Mouse (Mus musculus): ENCODE data around the gene Kcnj2. TPM values are rescaled to one million over a fixed set of nuclear protein-coding genes. Genes with fewer than 3 reads are reported as not detected.

Kcnj2 gene
- 0.57 and 1.0 TPM in 2 replicates for polyA plus RNA-seq (2012; rRNA removed)

DNA sequence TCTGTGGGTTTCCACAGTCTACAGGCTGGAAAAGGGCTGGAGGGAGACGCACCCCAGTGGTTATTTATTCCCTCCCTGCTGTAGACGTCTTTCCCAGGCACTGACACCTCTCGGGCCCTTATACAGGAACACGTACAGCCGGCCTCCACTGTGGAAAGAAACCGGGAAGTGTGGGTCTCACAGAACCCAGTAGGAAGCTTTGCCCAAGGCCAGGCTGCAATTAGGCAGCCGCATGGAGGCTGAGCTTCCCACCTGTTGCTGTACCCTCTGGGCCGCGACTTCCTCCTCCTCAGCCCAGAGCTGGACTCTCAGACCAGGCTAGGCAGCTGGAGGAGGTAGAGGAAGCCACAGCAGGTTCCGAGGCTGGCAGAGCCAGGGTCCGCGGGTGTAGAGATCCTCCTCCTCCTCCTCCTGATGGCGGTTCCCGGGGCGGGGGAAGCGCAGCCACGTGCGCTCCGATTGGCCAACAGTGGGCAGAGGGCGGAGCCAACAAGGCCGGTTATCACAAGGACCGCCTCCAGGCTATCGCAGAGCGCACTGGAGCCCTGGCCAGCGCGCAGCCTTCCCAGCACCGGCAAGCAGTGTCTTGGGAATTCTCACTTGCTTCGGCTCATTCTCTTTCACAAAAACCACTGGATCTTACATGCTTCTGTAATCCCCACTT, at the start of gene Kcnj2:
Gene Kcnj2 (plus strand): TSS at position 530 of the 664 bp plus-strand sequence.
- no peak for TF ChIP-seq CTCF (IDR thresholded peaks at IDR 0.05; ENCODE audit: borderline replicate concordance, control insufficient read depth, extremely low read depth, insufficient read depth, low read length, poor library complexity)
- TF ChIP-seq POLR2A (IDR thresholded peaks at IDR 0.05; ENCODE audit: control insufficient read depth, extremely low read depth, insufficient read depth, low read length, poor library complexity): no peak
- Histone ChIP-seq H3K4me1 (replicated peaks; ENCODE audit: control insufficient read depth, insufficient read depth, low read length) (peaks cover 11% of the 10 kb centered on the region), H3K27me3 (ENCODE audit: control insufficient read depth, insufficient read depth, low read length) (no peaks in the 10 kb centered on the region), H3K4me3 (ENCODE audit: control insufficient read depth, insufficient read depth, low read length) (peak within 1 kb of the TSS; percentile 48), H3K36me3 (ENCODE audit: control insufficient read depth, insufficient read depth, low read length) (no peaks in the 10 kb centered on the region), H3K27ac (ENCODE audit: control insufficient read depth, insufficient read depth, low read length) (no peak within 1 kb of the TSS)
- peak; percentile 88 for DNase-seq
- WGBS: 0% methylated on average over 28 of the region's 28 CpGs

GRCm38 (mm10) chr11:111016206-111016605, 49.8 kb upstream of the Kcnj2 start:
- no peak overlapping the region for H3K27ac ChIP-seq (ENCODE audit: control insufficient read depth, insufficient read depth, low read length)
- 89% methylated on average over 3 of the region's 3 CpGs for WGBS
- DNase-seq: no peak
- H3K36me3 ChIP-seq (ENCODE audit: control insufficient read depth, insufficient read depth, low read length): no peaks in the 10 kb centered on the region
- no peak for TF ChIP-seq CTCF (IDR thresholded peaks at IDR 0.05; ENCODE audit: borderline replicate concordance, control insufficient read depth, extremely low read depth, insufficient read depth, low read length, poor library complexity)
- TF ChIP-seq POLR2A (IDR thresholded peaks at IDR 0.05; ENCODE audit: control insufficient read depth, extremely low read depth, insufficient read depth, low read length, poor library complexity): no peak
- H3K4me3 ChIP-seq (ENCODE audit: control insufficient read depth, insufficient read depth, low read length): no peak overlapping the region
- H3K27me3 ChIP-seq (ENCODE audit: control insufficient read depth, insufficient read depth, low read length): no peaks in the 10 kb centered on the region
- no peaks in the 10 kb centered on the region for H3K4me1 ChIP-seq (replicated peaks; ENCODE audit: control insufficient read depth, insufficient read depth, low read length)

GRCm38 (mm10) chr11:111020211-111020610, 45.8 kb upstream of the Kcnj2 start:
- H3K4me1 ChIP-seq (replicated peaks; ENCODE audit: control insufficient read depth, insufficient read depth, low read length): no peaks in the 10 kb centered on the region
- 95% methylated on average over 2 of the region's 2 CpGs for WGBS
- TF ChIP-seq POLR2A (IDR thresholded peaks at IDR 0.05; ENCODE audit: control insufficient read depth, extremely low read depth, insufficient read depth, low read length, poor library complexity): no peak
- no peak for TF ChIP-seq CTCF (IDR thresholded peaks at IDR 0.05; ENCODE audit: borderline replicate concordance, control insufficient read depth, extremely low read depth, insufficient read depth, low read length, poor library complexity)
- no peaks in the 10 kb centered on the region for H3K27me3 ChIP-seq (ENCODE audit: control insufficient read depth, insufficient read depth, low read length)
- no peak overlapping the region for H3K4me3 ChIP-seq (ENCODE audit: control insufficient read depth, insufficient read depth, low read length)
- H3K27ac ChIP-seq (ENCODE audit: control insufficient read depth, insufficient read depth, low read length): no peak overlapping the region
- no peaks in the 10 kb centered on the region for H3K36me3 ChIP-seq (ENCODE audit: control insufficient read depth, insufficient read depth, low read length)
- no peak for DNase-seq

GRCm38 (mm10) chr11:111022681-111023281, 43.2 kb upstream of the Kcnj2 start:
- no peak overlapping the region for H3K4me3 ChIP-seq (ENCODE audit: control insufficient read depth, insufficient read depth, low read length)
- no peak overlapping the region for H3K27ac ChIP-seq (ENCODE audit: control insufficient read depth, insufficient read depth, low read length)
- DNase-seq: no peak
- no peak for TF ChIP-seq CTCF (IDR thresholded peaks at IDR 0.05; ENCODE audit: borderline replicate concordance, control insufficient read depth, extremely low read depth, insufficient read depth, low read length, poor library complexity)
- no peak for TF ChIP-seq POLR2A (IDR thresholded peaks at IDR 0.05; ENCODE audit: control insufficient read depth, extremely low read depth, insufficient read depth, low read length, poor library complexity)
- no peaks in the 10 kb centered on the region for H3K36me3 ChIP-seq (ENCODE audit: control insufficient read depth, insufficient read depth, low read length)
- WGBS: 92% methylated on average over 8 of the region's 8 CpGs
- no peaks in the 10 kb centered on the region for H3K27me3 ChIP-seq (ENCODE audit: control insufficient read depth, insufficient read depth, low read length)
- no peaks in the 10 kb centered on the region for H3K4me1 ChIP-seq (replicated peaks; ENCODE audit: control insufficient read depth, insufficient read depth, low read length)

- H3K4me3 ChIP-seq (ENCODE audit: control insufficient read depth, insufficient read depth, low read length): no peak overlapping the region
- TF ChIP-seq POLR2A (IDR thresholded peaks at IDR 0.05; ENCODE audit: control insufficient read depth, extremely low read depth, insufficient read depth, low read length, poor library complexity): no peak
- no peak for TF ChIP-seq CTCF (IDR thresholded peaks at IDR 0.05; ENCODE audit: borderline replicate concordance, control insufficient read depth, extremely low read depth, insufficient read depth, low read length, poor library complexity)
- no peak overlapping the region for H3K27ac ChIP-seq (ENCODE audit: control insufficient read depth, insufficient read depth, low read length)
- 44% methylated on average over 5 of the region's 5 CpGs for WGBS
- H3K36me3 ChIP-seq (ENCODE audit: control insufficient read depth, insufficient read depth, low read length): no peaks in the 10 kb centered on the region
- H3K27me3 ChIP-seq (ENCODE audit: control insufficient read depth, insufficient read depth, low read length): no peaks in the 10 kb centered on the region
- H3K4me1 ChIP-seq (replicated peaks; ENCODE audit: control insufficient read depth, insufficient read depth, low read length): no peaks in the 10 kb centered on the region
- peak; percentile 23 for DNase-seq
Observed at GRCm38 (mm10) chr11:111042175-111042574, 23.8 kb upstream of the Kcnj2 start.

DNA sequence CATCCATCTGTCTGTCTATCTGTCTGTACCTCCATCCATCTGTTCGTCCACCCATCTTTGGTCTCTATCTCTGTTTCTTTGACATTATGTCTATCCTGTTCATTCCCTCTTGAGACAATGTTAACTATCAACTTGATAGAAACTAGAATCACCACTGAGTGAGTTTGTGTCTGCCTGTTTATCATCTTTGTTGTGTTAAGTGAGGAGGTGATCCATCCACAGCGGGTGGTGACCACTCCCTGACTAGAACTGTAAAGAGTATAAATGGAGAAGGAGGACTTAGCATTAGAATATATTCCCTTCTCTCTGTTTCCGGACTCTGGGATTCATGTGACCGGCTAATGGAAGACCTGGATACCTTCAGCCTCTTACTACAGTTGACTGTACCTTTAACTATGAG, 22.7 kb upstream of the Kcnj2 start:
- no peaks in the 10 kb centered on the region for H3K4me1 ChIP-seq (replicated peaks; ENCODE audit: control insufficient read depth, insufficient read depth, low read length)
- no peak overlapping the region for H3K27ac ChIP-seq (ENCODE audit: control insufficient read depth, insufficient read depth, low read length)
- DNase-seq: no peak
- H3K27me3 ChIP-seq (ENCODE audit: control insufficient read depth, insufficient read depth, low read length): no peaks in the 10 kb centered on the region
- no peak overlapping the region for H3K4me3 ChIP-seq (ENCODE audit: control insufficient read depth, insufficient read depth, low read length)
- TF ChIP-seq CTCF (IDR thresholded peaks at IDR 0.05; ENCODE audit: borderline replicate concordance, control insufficient read depth, extremely low read depth, insufficient read depth, low read length, poor library complexity) (no peak), POLR2A (IDR thresholded peaks at IDR 0.05; ENCODE audit: control insufficient read depth, extremely low read depth, insufficient read depth, low read length, poor library complexity) (no peak)
- no peaks in the 10 kb centered on the region for H3K36me3 ChIP-seq (ENCODE audit: control insufficient read depth, insufficient read depth, low read length)
- WGBS: 97% methylated on average over 4 of the region's 4 CpGs

Measured in thymus, adult 2 months (tissue).